Mouse (Mus musculus) ES-Bruce4 (cell line): ENCODE measurements around the gene Gm48551. TPM values are rescaled to one million over a fixed set of nuclear protein-coding genes. Genes with fewer than 3 reads are reported as not detected.
A peak's percentile ranks its signal among the peaks of the same experiment; 100 is the strongest.

ENCODE experiments used
- H3K27ac ChIP-seq: 2 replicates; pipeline ENCODE4 v1.5.1; 2012; ENCODE audit warnings: low read length, inconsistent platforms; ENCODE audit not compliant: insufficient read depth
- H3K27me3 ChIP-seq: 2 replicates; pipeline ENCODE4 v1.6.1; 2012; ENCODE audit warnings: mild to moderate bottlenecking, low read length, inconsistent platforms; ENCODE audit not compliant: control insufficient read depth, poor library complexity, insufficient read depth, severe bottlenecking
- H3K36me3 ChIP-seq: 2 replicates; pipeline ENCODE4 v1.6.1; 2012; ENCODE audit warnings: inconsistent platforms, mild to moderate bottlenecking, low read length, moderate library complexity; ENCODE audit not compliant: control insufficient read depth, poor library complexity, insufficient read depth, severe bottlenecking
- H3K4me1 ChIP-seq: one replicate; pipeline ENCODE4 v1.8.1; 2011; ENCODE audit warnings: low read length; ENCODE audit not compliant: control insufficient read depth, insufficient read depth
- H3K4me3 ChIP-seq: 2 replicates; pipeline ENCODE4 v1.5.1; 2011; ENCODE audit warnings: low read depth, mild to moderate bottlenecking, low read length
- H3K9ac ChIP-seq: 2 replicates; pipeline ENCODE4 v1.6.1; 2012; ENCODE audit warnings: low read depth, mild to moderate bottlenecking, inconsistent platforms; ENCODE audit not compliant: poor library complexity, severe bottlenecking
- H3K9me3 ChIP-seq: replicated peaks from 2 replicates; pipeline ENCODE4 v1.6.1; 2012; ENCODE audit warnings: mild to moderate bottlenecking, low read length, inconsistent platforms; ENCODE audit not compliant: control insufficient read depth, poor library complexity, insufficient read depth, severe bottlenecking
- CTCF ChIP-seq: IDR thresholded peaks from one replicate; pipeline ENCODE4 v1.8.1; 2011; ENCODE audit warnings: low read depth, low read length
- EP300 ChIP-seq: IDR thresholded peaks from 2 replicates; pipeline ENCODE4 v1.6.1; 2011; ENCODE audit warnings: low read depth, low read length; ENCODE audit not compliant: insufficient read depth
- POLR2A ChIP-seq: IDR thresholded peaks from one replicate; pipeline ENCODE4 v1.8.1; 2011; ENCODE audit warnings: low read length; ENCODE audit not compliant: insufficient read depth
- polyA plus RNA-seq: library from polyadenylated mRNA; stranded (reverse); fragments of >200 nt; gene quantifications from 2 replicates; pipeline ENCODE4 v1.2.4, GENCODE M21; 2011; ENCODE audit warnings: low read depth; ENCODE audit not compliant: missing spikeins, insufficient read depth, insufficient read length

The Gm48551 gene
- polyA plus RNA-seq, 1 experiment, result 1.5 TPM

DNA sequence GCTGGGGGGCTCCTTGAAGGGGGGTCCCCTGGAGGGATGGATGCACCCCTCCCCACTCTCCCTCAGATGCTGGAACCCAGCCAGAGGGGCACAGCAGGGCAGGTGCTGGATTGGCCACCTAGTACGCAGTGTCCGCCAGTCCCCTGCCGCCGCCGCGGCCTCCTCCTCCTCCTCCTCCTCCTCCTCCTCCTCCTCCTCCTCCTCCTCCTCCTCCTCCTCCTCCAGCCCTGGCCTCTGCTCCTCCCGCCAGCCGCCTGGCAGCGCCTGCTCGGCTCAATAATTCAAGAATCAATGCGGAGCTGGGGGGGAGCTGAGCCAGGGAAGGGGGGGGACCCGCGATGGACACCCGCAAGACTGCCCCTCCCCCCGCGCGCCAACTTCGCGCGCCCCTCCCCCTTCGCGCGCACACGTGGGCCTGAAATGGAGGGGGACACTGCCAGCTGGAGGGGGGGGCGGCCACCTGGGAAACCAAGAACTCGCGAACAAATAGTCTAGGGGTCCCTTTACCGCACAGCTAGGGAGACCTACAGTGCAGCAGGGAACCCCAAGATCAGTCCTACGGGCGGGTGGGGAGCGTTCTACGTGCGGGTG lies 41.9 kb downstream of the Gm48551 start:
- peak overlapping the region; percentile 64 for H3K4me3 ChIP-seq
- H3K36me3 ChIP-seq, result no peaks in the 10 kb centered on the region
- H3K27ac ChIP-seq, result no peak overlapping the region
- peak overlapping the region; percentile 73 for H3K9ac ChIP-seq
- TF ChIP-seq EP300 (no peak), CTCF (no peak), POLR2A (no peak)
- H3K27me3 ChIP-seq, result no peaks in the 10 kb centered on the region
- no peaks in the 10 kb centered on the region for H3K9me3 ChIP-seq
- peaks cover 2% of the 10 kb centered on the region for H3K4me1 ChIP-seq

DNA sequence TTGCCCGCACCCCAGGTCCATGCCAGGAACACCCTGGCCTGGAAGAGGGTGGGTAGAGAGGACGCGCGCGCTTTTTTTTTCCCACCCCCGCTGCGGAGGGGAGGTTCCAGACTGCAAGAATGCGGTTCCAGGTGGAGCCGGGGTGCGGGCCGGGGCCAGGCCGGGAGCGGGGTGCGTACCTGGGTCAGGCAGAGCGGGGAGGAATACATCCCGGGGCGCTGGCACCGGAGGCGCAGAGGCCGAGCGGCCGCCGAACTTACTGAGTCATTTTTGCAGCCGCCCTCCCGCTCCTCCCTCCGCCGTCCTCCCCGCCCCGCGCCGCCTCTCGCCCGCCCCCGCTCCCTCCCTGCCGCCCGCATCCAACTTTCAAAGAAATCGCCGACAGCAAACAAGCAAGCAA lies 42.6 kb downstream of the Gm48551 start:
- Histone ChIP-seq H3K4me3 (peak overlapping the region; percentile 64), H3K36me3 (no peaks in the 10 kb centered on the region), H3K9ac (peak overlapping the region; percentile 73), H3K9me3 (no peaks in the 10 kb centered on the region), H3K27ac (no peak overlapping the region), H3K4me1 (peaks cover 2% of the 10 kb centered on the region), H3K27me3 (no peaks in the 10 kb centered on the region)
- TF ChIP-seq EP300 (no peak), POLR2A (no peak), CTCF (no peak)

- Histone ChIP-seq H3K36me3 (no peaks in the 10 kb centered on the region), H3K4me3 (peak overlapping the region; percentile 39), H3K27ac (no peak overlapping the region), H3K9me3 (no peaks in the 10 kb centered on the region), H3K9ac (peak overlapping the region; percentile 73), H3K4me1 (peaks cover 2% of the 10 kb centered on the region), H3K27me3 (no peaks in the 10 kb centered on the region)
- no peak for TF ChIP-seq CTCF
- TF ChIP-seq POLR2A, result no peak
- TF ChIP-seq EP300, result no peak
These were observed 43.1 kb downstream of the Gm48551 start for GRCm38 (mm10) chr10:81427327-81427726.

- Histone ChIP-seq H3K4me1 (peaks cover 2% of the 10 kb centered on the region), H3K9ac (no peak overlapping the region), H3K27ac (no peak overlapping the region), H3K27me3 (no peaks in the 10 kb centered on the region), H3K4me3 (no peak overlapping the region), H3K9me3 (no peaks in the 10 kb centered on the region), H3K36me3 (no peaks in the 10 kb centered on the region)
- no peak for TF ChIP-seq POLR2A
- no peak for TF ChIP-seq EP300
- no peak for TF ChIP-seq CTCF
These were observed 43.7 kb downstream of the Gm48551 start for GRCm38 (mm10) chr10:81427804-81428506.

DNA sequence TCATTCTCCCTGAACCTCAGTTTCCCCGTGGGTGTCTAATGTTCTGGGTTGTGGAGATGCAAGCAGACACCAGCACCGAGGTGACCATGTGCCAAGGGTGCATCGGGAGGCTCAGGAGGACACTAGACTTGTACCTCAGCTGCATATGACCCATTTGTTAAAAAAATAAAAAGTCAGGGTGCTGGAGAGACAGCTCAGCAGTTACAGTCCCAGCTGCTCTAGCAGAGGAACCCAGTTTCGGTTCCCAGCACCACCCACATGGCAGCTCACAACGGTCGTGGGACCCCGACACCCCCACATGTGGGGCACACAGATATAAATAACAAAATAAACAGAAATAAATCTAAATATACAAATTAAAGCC lies 44.2 kb downstream of the Gm48551 start:
- Histone ChIP-seq H3K4me1 (peaks cover 4% of the 10 kb centered on the region), H3K27ac (no peak overlapping the region), H3K27me3 (no peaks in the 10 kb centered on the region), H3K4me3 (no peak overlapping the region), H3K36me3 (no peaks in the 10 kb centered on the region), H3K9ac (no peak overlapping the region), H3K9me3 (no peaks in the 10 kb centered on the region)
- no peak for TF ChIP-seq POLR2A
- no peak for TF ChIP-seq EP300
- TF ChIP-seq CTCF, result no peak

- Histone ChIP-seq H3K36me3 (no peaks in the 10 kb centered on the region), H3K27me3 (no peaks in the 10 kb centered on the region), H3K4me3 (no peak overlapping the region), H3K9me3 (no peaks in the 10 kb centered on the region), H3K27ac (no peak overlapping the region), H3K4me1 (peaks cover 5% of the 10 kb centered on the region), H3K9ac (no peak overlapping the region)
- no peak for TF ChIP-seq POLR2A
- TF ChIP-seq EP300, result no peak
- no peak for TF ChIP-seq CTCF
These were observed 44.8 kb downstream of the Gm48551 start for GRCm38 (mm10) chr10:81429092-81429491.
